Mouse (Mus musculus) layer of hippocampus, postnatal 36 days (tissue): Measurements from ENCODE around the gene Copg2. TPM values are rescaled to one million over a fixed set of nuclear protein-coding genes. Genes with fewer than 3 reads are reported as not detected.

Experiments
- DNase-seq, 2 experiments: peaks; one replicate each; pipeline ENCODE4 v3.0.0; 2022
- total RNA-seq, 2 experiments: library from RNA; stranded (reverse); gene quantifications; 2 replicates each; pipeline ENCODE4 v1.2.3; 2021

The Copg2 gene
- 10 to 100 TPM; 76.6 to 79.9 TPM for total RNA-seq

DNA sequence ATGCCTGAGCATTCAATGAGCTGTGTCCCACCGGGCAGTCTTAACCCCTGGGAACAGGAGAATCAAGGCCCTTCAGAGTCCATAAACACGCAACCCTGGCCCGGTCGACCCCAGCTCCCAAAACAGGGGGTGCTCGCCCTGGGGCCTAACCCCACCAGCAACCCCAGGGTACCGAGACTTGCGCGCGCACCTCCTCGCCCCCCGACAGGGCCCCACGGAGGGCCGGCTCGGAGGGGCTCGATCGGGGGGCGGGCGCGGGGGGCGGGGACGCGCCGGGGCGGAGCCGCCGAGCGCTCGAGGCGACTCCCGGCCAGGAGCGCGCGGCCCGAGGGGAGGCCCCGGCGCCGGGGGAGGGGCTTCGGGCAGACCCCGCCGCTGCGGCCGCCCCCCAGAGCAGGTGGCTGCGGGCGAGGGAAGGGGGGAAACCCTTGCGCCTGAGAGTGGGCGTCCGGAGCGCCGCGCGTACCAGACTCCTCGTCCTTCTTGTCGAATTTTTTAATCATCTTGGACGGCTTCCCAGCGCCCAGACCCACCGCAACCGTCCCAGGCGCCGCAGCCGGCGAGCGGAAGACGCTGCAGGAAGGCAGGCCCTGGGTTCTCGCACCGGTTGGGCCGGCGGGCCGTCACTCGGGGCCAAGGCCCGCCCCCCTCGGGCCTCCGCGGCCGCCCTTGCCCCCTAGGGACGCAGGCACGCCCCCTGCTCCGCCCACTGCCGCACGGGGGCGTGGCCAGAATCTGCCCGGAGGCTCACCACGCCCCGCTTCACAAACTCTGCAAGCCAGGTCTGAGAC, at the start of gene Copg2:
TSS of gene Copg2 (minus strand) at position 600 of the 791 bp plus-strand sequence.
- DNase-seq, result peak; percentile 95 to 96

DNA sequence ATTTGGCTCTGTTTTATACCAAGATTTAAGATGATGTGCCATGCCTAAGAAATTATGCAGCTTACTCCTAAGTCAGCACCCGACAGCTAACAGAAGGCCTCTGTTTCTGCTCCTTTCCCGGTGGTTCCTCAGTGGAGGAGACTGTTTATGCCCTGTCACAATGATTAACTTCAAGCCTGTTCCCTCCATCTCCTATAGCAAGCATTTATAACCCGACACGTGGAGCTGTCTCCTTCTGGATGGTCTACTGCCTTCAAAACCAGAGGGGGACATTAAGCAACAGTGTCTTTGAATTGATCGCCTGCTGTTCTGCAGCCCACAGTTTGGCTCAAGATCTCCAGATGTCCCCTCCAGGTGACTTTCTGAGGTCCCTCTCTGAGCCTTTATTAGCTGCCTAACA, 42.7 kb upstream of the Copg2 start:
- no peak for DNase-seq

- DNase-seq, result no peak
Observed at GRCm38 (mm10) chr6:30922821-30923220, 26.2 kb upstream of the Copg2 start.

GRCm38 (mm10) chr6:30921826-30922225, 25.2 kb upstream of the Copg2 start:
- DNase-seq, result no peak

DNA sequence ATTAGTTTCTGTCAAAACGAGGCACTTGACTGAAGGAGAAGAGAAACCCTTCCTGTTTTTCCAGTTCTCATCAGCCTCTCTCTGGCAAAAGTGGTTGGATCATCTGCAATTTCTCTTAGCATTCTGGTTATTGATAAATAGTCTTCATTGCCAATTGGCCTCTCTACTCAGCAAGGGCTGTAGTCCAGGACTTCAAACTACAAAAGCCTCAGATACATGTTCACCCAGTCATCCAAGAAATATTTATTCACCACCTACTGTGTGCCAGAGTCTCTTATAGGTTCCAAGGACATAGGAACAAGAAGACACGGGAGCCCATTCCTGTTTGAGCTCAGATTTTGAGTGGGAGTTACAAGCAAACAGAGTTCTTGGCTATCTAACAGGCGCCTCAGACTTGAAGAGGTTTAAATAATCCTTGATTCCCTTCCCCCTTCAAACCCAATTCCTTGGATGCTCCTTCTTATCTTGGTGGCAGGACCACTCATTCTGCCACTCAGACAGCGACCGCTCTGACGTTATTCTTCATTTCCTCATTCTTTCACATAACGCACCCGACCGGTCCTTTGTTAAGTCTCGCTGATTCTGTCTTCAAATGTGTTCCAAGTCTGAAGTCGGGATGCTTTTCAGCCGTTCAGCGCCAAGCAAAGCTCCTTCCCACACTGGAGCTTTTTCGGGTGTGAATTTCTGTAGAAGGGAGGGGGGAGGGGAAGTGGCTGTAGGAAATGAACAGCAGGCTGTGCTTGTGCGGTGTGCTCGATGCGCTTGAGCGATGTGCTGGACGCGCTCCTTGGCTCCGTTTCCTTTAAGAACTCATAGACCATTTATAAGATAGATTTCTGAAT, 24.5 kb upstream of the Copg2 start:
- DNase-seq, result peak; percentile 19

- no peak for DNase-seq
Observed at GRCm38 (mm10) chr6:30915473-30915872, 18.9 kb upstream of the Copg2 start, which contains the start of gene Tsga13. Gene Tsga13 (minus strand): TSS chr6:30915573.

DNA sequence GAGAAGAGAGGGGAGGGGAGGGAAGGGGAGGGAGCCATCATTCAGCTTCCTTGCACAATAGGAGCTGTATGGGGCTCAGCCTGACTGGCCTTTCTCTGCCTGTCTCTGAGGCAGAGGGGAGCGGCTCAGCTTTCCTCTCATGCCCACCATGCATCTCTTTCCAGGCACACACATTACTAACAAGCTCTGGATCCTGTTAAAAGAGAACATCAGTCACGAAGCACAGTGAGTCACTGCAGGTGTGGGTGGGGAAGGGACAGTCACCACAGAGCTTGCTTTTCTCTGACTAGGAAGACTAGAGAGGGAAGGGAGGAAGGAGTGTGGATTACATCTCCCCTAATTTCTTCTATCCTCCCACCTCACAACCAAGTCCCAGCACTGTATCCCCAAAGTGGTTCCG, 11.4 kb upstream of the Copg2 start:
- peak in 1 of 2 experiments; percentile 36 for DNase-seq

DNA sequence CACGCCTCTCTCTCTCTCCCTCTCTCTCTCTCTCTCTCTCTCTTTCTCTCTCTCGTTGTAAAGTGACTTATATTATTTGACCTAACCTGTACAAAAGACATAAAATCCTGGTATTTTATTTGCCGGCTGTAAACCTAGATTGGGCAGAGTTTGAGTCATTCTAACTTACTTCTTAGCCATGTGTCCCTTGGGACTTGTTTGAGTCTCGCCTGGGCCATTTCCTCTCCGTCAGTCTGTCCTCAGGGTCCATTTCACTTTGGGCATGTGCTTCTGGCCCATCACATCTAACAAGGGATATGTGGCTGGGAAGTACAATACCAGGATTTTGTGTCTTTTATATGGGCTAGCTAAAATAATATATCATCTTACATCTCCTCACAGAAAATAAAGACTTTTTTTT, 8.3 kb upstream of the Copg2 start:
- no peak for DNase-seq

DNA sequence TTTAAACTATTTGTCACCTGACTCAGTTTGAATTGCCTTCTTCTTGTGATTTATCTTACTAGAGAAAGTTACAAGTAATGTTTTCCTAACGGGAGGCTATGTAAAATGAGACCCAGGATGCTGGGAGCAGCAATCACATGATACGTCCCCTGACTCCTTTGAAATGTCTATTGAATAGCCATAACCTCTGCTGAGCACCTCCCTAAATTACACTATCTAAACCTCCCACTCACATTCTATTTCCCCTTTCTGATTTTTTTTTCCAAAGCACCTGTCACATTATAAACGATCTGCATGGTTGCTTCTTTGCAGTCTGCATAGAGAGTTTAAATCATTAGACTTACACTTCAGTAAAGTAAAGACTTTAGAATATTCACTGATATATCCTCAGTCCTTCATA, 7.4 kb upstream of the Copg2 start:
- DNase-seq, result no peak

DNA sequence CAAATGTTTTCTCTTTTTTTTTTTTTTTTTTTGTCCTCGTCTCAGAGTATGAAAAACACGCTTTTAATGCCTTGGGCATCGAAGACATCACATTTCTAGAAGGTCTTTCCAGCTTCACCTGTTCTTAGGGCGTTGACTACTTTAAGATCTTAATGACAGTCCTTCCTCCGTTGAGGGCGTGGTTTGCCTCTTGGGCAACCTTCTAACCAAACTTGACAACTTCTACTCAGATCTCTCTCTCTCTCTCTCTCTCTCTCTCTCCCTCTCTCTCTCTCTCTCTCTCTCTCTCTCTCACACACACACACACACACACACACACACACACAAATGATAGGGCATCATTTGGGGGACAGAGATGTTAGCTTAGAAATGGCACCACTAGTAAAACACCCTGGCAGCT, 926 bp upstream of the Copg2 start:
- no peak for DNase-seq

GRCm38 (mm10) chr6:30896986-30897327, 363 bp upstream of the Copg2 start:
- no peak for DNase-seq

- peak in 1 of 2 experiments; percentile 14 for DNase-seq
Observed at GRCm38 (mm10) chr6:30895819-30896194, 787 bp downstream of the Copg2 start.

DNA sequence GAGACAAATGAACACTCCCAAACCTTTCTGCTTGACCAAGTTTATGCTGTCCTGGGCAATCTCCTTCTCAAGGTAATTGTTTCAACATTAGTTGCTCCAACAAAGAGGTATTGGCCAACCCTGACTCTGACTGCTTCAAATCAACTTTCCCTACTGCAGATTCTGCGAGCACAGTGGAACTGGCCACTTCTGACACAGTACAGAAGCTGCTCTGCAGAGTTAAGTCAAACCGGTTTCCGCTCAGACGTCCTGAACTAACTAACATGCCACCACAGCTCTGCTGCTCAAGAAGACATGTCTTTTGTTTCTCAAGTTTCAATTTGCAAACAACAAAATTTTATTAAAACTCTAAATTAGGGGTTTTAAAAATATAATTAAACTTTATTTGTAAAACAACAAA, 3.5 kb downstream of the Copg2 start:
- no peak for DNase-seq

DNA sequence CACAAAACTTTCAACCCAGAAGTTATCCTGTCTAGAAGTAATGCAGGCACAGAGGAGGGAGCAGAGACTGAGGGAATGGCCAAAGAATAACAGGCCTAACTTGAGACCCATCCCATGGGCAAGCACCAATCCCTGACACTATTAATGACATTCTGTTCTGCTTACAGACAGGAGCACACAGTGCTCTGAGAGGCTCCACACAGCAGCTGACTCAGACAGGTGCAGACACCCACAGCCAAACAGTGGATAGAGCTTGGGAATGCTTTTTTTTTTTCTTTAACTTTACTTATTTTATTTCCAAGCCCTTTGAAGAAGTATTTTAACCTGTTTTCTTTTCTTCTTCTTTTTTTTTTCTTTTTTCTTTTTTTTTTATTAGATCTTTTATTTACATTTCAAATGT, 4.8 kb downstream of the Copg2 start:
- no peak for DNase-seq

- DNase-seq, result no peak
Observed at GRCm38 (mm10) chr6:30884856-30885255, 11.7 kb downstream of the Copg2 start.

- peak in 1 of 2 experiments; percentile 12 for DNase-seq
Observed at GRCm38 (mm10) chr6:30883491-30883890, 13.1 kb downstream of the Copg2 start.

DNA sequence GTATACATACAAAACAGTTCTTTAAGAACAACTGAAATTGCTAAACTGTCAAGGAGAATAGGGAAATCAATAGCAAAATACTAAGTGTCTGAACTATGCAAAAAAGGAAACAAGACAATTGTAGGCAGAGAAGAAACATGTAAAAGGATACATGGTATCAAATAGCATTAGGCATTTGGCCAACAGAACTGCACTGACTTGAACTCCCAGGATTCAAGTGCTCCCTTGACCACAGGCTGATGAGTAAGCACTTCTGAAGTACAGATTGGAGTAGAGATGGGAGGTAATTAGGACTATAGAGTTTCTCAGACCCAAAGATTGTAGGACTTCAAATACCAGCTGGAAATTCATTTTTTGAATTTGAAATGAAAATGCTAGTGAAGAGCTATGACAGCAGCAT, 19.9 kb downstream of the Copg2 start:
- DNase-seq, result no peak

GRCm38 (mm10) chr6:30866501-30866900, 30.1 kb downstream of the Copg2 start:
- DNase-seq, result no peak

DNA sequence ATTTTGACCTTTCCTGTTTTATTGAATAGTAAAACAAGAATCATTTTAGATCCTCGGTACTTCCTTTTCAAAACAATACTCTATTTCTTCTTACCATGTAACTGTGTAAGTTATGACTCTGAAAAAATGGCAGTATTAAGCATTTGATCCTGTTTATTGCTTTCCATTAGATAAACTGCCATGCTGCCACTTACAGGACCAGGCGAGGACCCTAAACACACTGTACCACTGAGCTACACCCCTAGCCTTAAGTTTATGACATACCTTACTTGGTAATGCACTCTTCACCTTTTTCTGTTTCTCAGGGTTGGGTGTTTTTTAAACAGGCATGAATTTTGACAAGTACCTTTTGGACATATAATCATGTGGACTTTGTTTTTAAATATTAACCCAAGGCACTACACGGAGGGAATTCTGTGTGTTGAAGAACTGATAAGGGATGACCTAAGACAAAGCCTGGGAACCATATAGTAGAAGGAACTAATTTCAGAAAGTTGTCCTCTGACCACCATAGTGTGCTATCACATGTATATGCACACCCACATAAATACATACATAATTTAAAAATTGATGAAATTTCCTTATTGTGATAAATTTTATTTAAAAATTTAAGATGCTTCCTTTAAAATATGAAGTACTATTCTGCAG, 31.4 kb downstream of the Copg2 start:
- no peak for DNase-seq

GRCm38 (mm10) chr6:30855956-30856355, 40.6 kb downstream of the Copg2 start:
- DNase-seq, result no peak

- no peak for DNase-seq
Observed at GRCm38 (mm10) chr6:30855205-30855604, 41.4 kb downstream of the Copg2 start.

GRCm38 (mm10) chr6:30849818-30850217, 46.8 kb downstream of the Copg2 start:
- DNase-seq, result peak in 1 of 2 experiments; percentile 4

DNA sequence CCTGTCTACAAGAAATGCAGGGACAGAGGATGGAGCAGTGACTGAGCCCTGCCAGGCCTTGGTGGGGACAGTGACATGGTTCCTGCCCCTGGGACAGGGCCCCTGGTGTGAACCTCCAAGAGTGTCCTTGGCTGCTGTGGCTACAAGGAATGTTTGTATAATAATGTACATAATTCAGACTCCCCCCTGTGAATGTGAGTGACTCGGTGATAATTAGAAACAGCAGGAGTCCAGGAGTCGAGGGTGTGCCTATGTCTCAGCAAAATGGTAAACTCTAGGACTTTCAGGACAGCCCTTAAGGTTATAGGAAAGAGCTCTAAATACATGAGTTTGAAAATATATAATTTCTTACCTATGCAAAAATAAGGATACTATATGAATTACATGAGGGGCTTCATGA, 64.4 kb downstream of the Copg2 start:
- DNase-seq, result no peak
